Mouse (Mus musculus): ENCODE data around the gene Mad2l1bp. TPM values are rescaled to one million over a fixed set of nuclear protein-coding genes. Genes with fewer than 3 reads are reported as not detected.
A peak's percentile ranks its signal among the peaks of the same experiment; 100 is the strongest.

Mad2l1bp gene
- total and polyA plus RNA-seq, 3 experiments: 12.8 to 27.4 (median 14.0) TPM

DNA sequence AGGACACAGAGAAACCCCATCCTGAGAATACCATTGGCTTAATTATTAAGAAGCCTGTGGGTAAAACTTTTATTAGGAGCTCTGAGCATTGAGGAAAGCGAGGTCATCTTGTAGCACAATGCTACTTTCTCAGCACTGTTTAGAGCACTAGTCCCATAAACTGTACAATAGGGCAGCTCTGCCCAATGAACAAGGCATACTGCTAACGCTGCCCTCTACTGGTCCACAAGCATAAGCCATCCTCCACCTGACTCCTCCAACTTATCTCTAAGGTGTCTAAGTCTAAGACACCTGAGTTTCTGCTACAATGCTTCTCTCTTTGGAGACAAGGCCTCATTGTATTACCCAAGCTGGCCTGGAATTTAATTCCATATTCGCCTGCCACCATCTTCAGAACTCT is 17.2 kb upstream of the Mad2l1bp start:
- Histone ChIP-seq H3K27me3 (ENCODE audit: insufficient read depth, low read length) (no peaks in the 10 kb centered on the region), H3K4me1 (ENCODE audit: insufficient read depth, low read depth, low read length) (peaks cover 14% of the 10 kb centered on the region), H3K4me3 (ENCODE audit: low read depth, low read length) (no peak overlapping the region), H3K36me3 (replicated peaks) (peaks cover 88% of the 10 kb centered on the region), H3K9me3 (replicated peaks) (no peaks in the 10 kb centered on the region)
- ATAC-seq (ENCODE audit: extremely low read depth, insufficient number of reproducible peaks, low FRiP score, poor library complexity, severe bottlenecking) (no peak), DNase-seq (ENCODE audit: low spot score) (no peak)
- no peak for TF ChIP-seq TAL1 (conservative IDR thresholded peaks at IDR 0.05; ENCODE audit: low read depth, low read length)
- peak; percentile 70 for TF ChIP-seq CTCF (IDR thresholded peaks at IDR 0.05; ENCODE audit: low read depth, low read length)

DNA sequence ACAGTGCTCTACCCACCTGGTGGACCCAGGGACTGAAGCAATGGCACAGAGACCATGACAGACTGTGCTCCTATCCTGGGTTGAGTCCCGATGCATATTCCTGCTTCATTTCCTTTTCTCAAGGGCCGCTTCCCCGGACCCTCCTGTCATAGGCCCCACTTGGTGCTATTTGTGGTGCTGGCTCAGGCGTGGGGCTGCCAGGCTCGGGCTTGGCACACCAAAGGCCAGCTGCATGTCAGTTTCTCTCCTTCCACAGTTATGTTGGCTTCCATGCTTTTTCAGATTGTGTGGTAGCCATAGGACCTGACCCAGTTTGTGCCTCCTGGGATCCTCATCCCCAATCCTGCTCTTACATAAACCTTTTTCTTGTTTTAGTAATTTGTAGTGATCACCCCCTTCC is 15.4 kb upstream of the Mad2l1bp start:
- H3K27me3 ChIP-seq (ENCODE audit: insufficient read depth, low read length): no peaks in the 10 kb centered on the region
- H3K4me3 ChIP-seq (ENCODE audit: low read depth, low read length): no peak overlapping the region
- ATAC-seq (ENCODE audit: extremely low read depth, insufficient number of reproducible peaks, low FRiP score, poor library complexity, severe bottlenecking) (no peak), DNase-seq (ENCODE audit: low spot score) (no peak)
- H3K36me3 ChIP-seq (replicated peaks): peaks cover 95% of the 10 kb centered on the region
- peaks cover 18% of the 10 kb centered on the region for H3K4me1 ChIP-seq (ENCODE audit: insufficient read depth, low read depth, low read length)
- H3K9me3 ChIP-seq (replicated peaks): no peaks in the 10 kb centered on the region
- no peak for TF ChIP-seq CTCF (IDR thresholded peaks at IDR 0.05; ENCODE audit: low read depth, low read length)
- TF ChIP-seq POLR2AphosphoS5 (IDR thresholded peaks at IDR 0.05; ENCODE audit: insufficient replicate concordance, low read depth, low read length): no peak
- TF ChIP-seq GATA1 (IDR thresholded peaks at IDR 0.05; ENCODE audit: borderline replicate concordance, low read length): no peak
- no peak for TF ChIP-seq GATA2 (IDR thresholded peaks at IDR 0.05; ENCODE audit: borderline replicate concordance, low read depth, low read length)
- no peak for TF ChIP-seq TAL1 (conservative IDR thresholded peaks at IDR 0.05; ENCODE audit: low read depth, low read length)

DNA sequence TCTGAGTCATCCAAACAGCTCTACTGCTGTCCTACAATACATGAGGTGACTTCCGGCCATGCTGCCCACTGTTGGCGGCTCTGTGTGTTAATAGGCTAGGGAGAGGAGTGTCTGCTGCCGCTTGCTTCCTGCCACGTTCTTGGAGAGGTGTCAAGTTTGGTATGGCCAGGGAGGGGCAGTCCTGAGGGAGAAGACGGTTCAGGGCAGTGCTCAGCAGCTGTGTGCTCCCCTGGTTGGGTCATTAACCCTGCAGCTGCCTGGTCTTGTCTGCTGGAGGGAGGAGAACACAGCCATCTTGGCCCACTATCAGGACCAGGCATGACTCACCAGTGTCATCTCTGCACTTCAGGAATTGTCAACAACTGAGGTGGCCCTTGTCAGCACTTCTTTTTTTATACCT is 15.0 kb upstream of the Mad2l1bp start:
- no peaks in the 10 kb centered on the region for H3K9me3 ChIP-seq (replicated peaks)
- H3K36me3 ChIP-seq (replicated peaks): peaks cover 97% of the 10 kb centered on the region
- DNase-seq (ENCODE audit: low spot score) (no peak), ATAC-seq (ENCODE audit: extremely low read depth, insufficient number of reproducible peaks, low FRiP score, poor library complexity, severe bottlenecking) (no peak; the same call in 1 of the 2 replicates)
- H3K27me3 ChIP-seq (ENCODE audit: insufficient read depth, low read length): no peaks in the 10 kb centered on the region
- TF ChIP-seq CTCF (IDR thresholded peaks at IDR 0.05; ENCODE audit: low read depth, low read length) (no peak), TAL1 (conservative IDR thresholded peaks at IDR 0.05; ENCODE audit: low read depth, low read length) (no peak), POLR2AphosphoS5 (IDR thresholded peaks at IDR 0.05; ENCODE audit: insufficient replicate concordance, low read depth, low read length) (no peak), GATA2 (IDR thresholded peaks at IDR 0.05; ENCODE audit: borderline replicate concordance, low read depth, low read length) (no peak), GATA1 (IDR thresholded peaks at IDR 0.05; ENCODE audit: borderline replicate concordance, low read length) (no peak)
- H3K4me1 ChIP-seq (ENCODE audit: insufficient read depth, low read depth, low read length): peaks cover 20% of the 10 kb centered on the region
- no peak overlapping the region for H3K4me3 ChIP-seq (ENCODE audit: low read depth, low read length)

DNA sequence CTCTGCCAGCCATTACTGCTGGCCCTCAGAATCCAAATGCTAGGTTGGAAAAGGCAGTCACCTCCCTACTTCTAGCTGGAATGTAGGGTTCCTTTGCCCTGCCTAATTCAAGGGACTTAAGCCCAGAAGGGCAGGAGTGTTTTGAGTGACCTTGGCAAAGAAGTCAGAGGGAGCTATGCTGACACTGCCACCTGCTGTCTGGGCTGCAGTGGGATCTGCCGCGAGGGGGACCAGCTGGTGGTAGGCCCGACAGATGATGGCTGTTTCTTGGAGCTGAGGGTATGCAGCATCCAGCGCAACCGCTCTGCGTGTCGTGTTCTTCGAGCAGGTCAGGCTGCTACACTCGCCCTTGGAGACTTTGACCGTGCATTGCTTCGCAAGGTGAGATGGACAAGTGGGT is 13.7 kb upstream of the Mad2l1bp start:
- Histone ChIP-seq H3K4me1 (ENCODE audit: insufficient read depth, low read depth, low read length) (peaks cover 33% of the 10 kb centered on the region), H3K27me3 (ENCODE audit: insufficient read depth, low read length) (no peaks in the 10 kb centered on the region), H3K9me3 (replicated peaks) (no peaks in the 10 kb centered on the region), H3K36me3 (replicated peaks) (peaks cover 87% of the 10 kb centered on the region), H3K4me3 (ENCODE audit: low read depth, low read length) (no peak overlapping the region)
- ATAC-seq (ENCODE audit: extremely low read depth, insufficient number of reproducible peaks, low FRiP score, poor library complexity, severe bottlenecking) (no peak), DNase-seq (ENCODE audit: low spot score) (no peak)
- TF ChIP-seq POLR2AphosphoS5 (IDR thresholded peaks at IDR 0.05; ENCODE audit: insufficient replicate concordance, low read depth, low read length): no peak
- TF ChIP-seq GATA1 (IDR thresholded peaks at IDR 0.05; ENCODE audit: borderline replicate concordance, low read length): no peak
- TF ChIP-seq TAL1 (conservative IDR thresholded peaks at IDR 0.05; ENCODE audit: low read depth, low read length): no peak
- TF ChIP-seq GATA2 (IDR thresholded peaks at IDR 0.05; ENCODE audit: borderline replicate concordance, low read depth, low read length): no peak
- no peak for TF ChIP-seq CTCF (IDR thresholded peaks at IDR 0.05; ENCODE audit: low read depth, low read length)

DNA sequence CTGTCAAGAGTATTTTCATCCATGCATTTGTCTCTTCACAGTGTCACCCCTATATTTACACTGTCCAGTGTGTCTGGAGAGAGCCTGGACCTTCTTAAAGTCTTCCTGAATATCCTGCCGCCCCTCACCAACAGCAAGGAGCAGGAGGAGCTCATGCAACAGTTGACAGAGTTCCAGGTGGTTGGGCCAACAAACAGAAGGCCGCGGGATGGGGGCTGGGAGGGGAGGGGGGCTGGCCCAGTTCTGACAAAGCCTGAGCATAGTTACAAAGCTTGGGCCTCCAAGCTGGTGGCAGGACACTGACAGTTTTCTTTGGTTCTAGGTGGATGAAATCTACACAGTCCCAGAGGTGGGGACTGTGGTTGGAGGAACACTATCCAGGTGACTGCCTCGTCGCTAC is 12.9 kb upstream of the Mad2l1bp start:
- Histone ChIP-seq H3K4me1 (ENCODE audit: insufficient read depth, low read depth, low read length) (peaks cover 40% of the 10 kb centered on the region), H3K36me3 (replicated peaks) (peaks cover 81% of the 10 kb centered on the region)

DNA sequence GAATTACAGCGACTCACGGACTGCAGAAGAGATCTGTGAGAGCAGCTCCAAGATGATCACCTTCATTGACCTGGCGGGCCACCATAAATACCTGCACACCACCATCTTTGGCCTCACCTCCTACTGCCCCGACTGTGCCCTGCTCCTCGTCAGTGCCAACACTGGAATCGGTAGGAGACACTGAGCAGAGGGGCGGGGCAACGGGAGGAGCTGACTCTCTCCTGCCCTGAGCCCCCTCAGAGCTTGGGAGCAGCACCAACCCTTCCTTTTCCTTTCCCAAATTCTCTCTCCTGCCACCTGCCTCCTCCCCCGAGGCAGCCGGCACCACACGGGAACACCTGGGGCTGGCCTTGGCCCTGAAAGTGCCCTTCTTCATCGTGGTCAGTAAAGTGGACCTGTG is 12.1 kb upstream of the Mad2l1bp start:
- no peak for DNase-seq (ENCODE audit: low spot score)
- Histone ChIP-seq H3K9me3 (replicated peaks) (no peaks in the 10 kb centered on the region), H3K27me3 (ENCODE audit: insufficient read depth, low read length) (no peaks in the 10 kb centered on the region), H3K4me1 (ENCODE audit: insufficient read depth, low read depth, low read length) (peaks cover 43% of the 10 kb centered on the region), H3K4me3 (ENCODE audit: low read depth, low read length) (no peak overlapping the region), H3K36me3 (replicated peaks) (peaks cover 73% of the 10 kb centered on the region)
- ATAC-seq (ENCODE audit: extremely low read depth, insufficient number of reproducible peaks, low FRiP score, poor library complexity, severe bottlenecking): no peak
- no peak for TF ChIP-seq POLR2AphosphoS5 (IDR thresholded peaks at IDR 0.05; ENCODE audit: insufficient replicate concordance, low read depth, low read length)
- TF ChIP-seq GATA1 (IDR thresholded peaks at IDR 0.05; ENCODE audit: borderline replicate concordance, low read length): no peak
- TF ChIP-seq GATA2 (IDR thresholded peaks at IDR 0.05; ENCODE audit: borderline replicate concordance, low read depth, low read length): no peak
- no peak for TF ChIP-seq CTCF (IDR thresholded peaks at IDR 0.05; ENCODE audit: low read depth, low read length)
- no peak for TF ChIP-seq TAL1 (conservative IDR thresholded peaks at IDR 0.05; ENCODE audit: low read depth, low read length)

More for the DNA sequence above, 12.9 kb upstream of the Mad2l1bp start:
- ATAC-seq (ENCODE audit: extremely low read depth, insufficient number of reproducible peaks, low FRiP score, poor library complexity, severe bottlenecking) (no peak), DNase-seq (ENCODE audit: low spot score) (no peak)
- Histone ChIP-seq H3K9me3 (replicated peaks) (no peaks in the 10 kb centered on the region), H3K27me3 (ENCODE audit: insufficient read depth, low read length) (no peaks in the 10 kb centered on the region), H3K4me3 (ENCODE audit: low read depth, low read length) (no peak overlapping the region)
- no peak for TF ChIP-seq TAL1 (conservative IDR thresholded peaks at IDR 0.05; ENCODE audit: low read depth, low read length)
- no peak for TF ChIP-seq POLR2AphosphoS5 (IDR thresholded peaks at IDR 0.05; ENCODE audit: insufficient replicate concordance, low read depth, low read length)
- no peak for TF ChIP-seq GATA1 (IDR thresholded peaks at IDR 0.05; ENCODE audit: borderline replicate concordance, low read length)
- TF ChIP-seq GATA2 (IDR thresholded peaks at IDR 0.05; ENCODE audit: borderline replicate concordance, low read depth, low read length): no peak
- TF ChIP-seq CTCF (IDR thresholded peaks at IDR 0.05; ENCODE audit: low read depth, low read length): no peak

DNA sequence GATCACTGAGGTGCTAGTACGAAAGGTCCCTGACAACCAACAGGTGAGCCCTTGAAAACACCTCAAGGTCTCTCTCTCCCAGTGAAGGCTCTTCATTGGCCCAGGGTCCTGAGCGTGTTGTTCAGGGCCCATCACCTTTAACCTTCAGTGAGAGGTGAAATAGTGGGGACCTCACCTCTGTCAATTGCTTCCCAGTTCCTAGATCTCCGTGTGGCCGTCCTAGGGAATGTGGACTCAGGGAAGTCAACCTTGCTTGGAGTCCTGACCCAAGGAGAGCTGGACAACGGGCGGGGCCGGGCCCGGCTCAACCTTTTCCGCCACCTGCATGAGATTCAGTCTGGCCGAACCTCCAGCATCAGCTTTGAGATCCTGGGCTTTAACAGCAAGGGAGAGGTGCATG is 11.4 kb upstream of the Mad2l1bp start:
- H3K4me1 ChIP-seq (ENCODE audit: insufficient read depth, low read depth, low read length): peaks cover 49% of the 10 kb centered on the region
- no peaks in the 10 kb centered on the region for H3K27me3 ChIP-seq (ENCODE audit: insufficient read depth, low read length)
- H3K36me3 ChIP-seq (replicated peaks): peaks cover 67% of the 10 kb centered on the region
- no peaks in the 10 kb centered on the region for H3K9me3 ChIP-seq (replicated peaks)
- no peak for ATAC-seq (ENCODE audit: extremely low read depth, insufficient number of reproducible peaks, low FRiP score, poor library complexity, severe bottlenecking)
- H3K4me3 ChIP-seq (ENCODE audit: low read depth, low read length): no peak overlapping the region
- DNase-seq (ENCODE audit: low spot score): no peak
- TF ChIP-seq TAL1 (conservative IDR thresholded peaks at IDR 0.05; ENCODE audit: low read depth, low read length) (no peak), POLR2AphosphoS5 (IDR thresholded peaks at IDR 0.05; ENCODE audit: insufficient replicate concordance, low read depth, low read length) (no peak), GATA1 (IDR thresholded peaks at IDR 0.05; ENCODE audit: borderline replicate concordance, low read length) (no peak), CTCF (IDR thresholded peaks at IDR 0.05; ENCODE audit: low read depth, low read length) (no peak), GATA2 (IDR thresholded peaks at IDR 0.05; ENCODE audit: borderline replicate concordance, low read depth, low read length) (no peak)
